ENCODE assay signal across 22 mouse cellular contexts in genomic region chr2:159088196-159088595, GRCm38 (mm10).
"Had no signal": no experiment of that assay in that cellular context is flagged by ENCODE, and none has a peak within 500 bp of the region (broad histone marks: within the 10 kb centered on the region; RNA-seq: fewer than 3 reads in every experiment).

No protein-coding gene starts in this region.

- H3K36me3 ChIP-seq: heart, embryonic 10.5 days; heart, embryonic 12.5 days; hindbrain, embryonic 13.5 days; hindbrain, embryonic 15.5 days; limb, embryonic 13.5 days; limb, embryonic 15.5 days; liver, embryonic 13.5 days; liver, embryonic 15.5 days had no signal

- H3K4me3 ChIP-seq: heart, embryonic 10.5 days; heart, embryonic 12.5 days; hindbrain, embryonic 13.5 days; hindbrain, embryonic 15.5 days; limb, embryonic 13.5 days; limb, embryonic 15.5 days; liver, embryonic 13.5 days; liver, embryonic 15.5 days had no signal

- H3K4me2 ChIP-seq: heart, embryonic 12.5 days; hindbrain, embryonic 13.5 days; hindbrain, embryonic 15.5 days; limb, embryonic 13.5 days; limb, embryonic 15.5 days; liver, embryonic 13.5 days; liver, embryonic 15.5 days had no signal

- H3K4me1 ChIP-seq: heart, embryonic 10.5 days; heart, embryonic 12.5 days; hindbrain, embryonic 13.5 days; hindbrain, embryonic 15.5 days; limb, embryonic 13.5 days; limb, embryonic 15.5 days; liver, embryonic 13.5 days; liver, embryonic 15.5 days had no signal

- H3K27ac ChIP-seq: heart, embryonic 10.5 days; hindbrain, embryonic 13.5 days; hindbrain, embryonic 15.5 days; hindbrain, postnatal 0 days; limb, embryonic 13.5 days; limb, embryonic 15.5 days; liver, embryonic 13.5 days; liver, embryonic 15.5 days had no signal

- H3K27me3 ChIP-seq: heart, embryonic 12.5 days; hindbrain, embryonic 13.5 days; limb, embryonic 13.5 days; limb, embryonic 15.5 days; liver, embryonic 13.5 days; liver, embryonic 15.5 days had no signal

- ATAC-seq: hindbrain, postnatal 0 days; intestine, embryonic 16.5 days; liver, postnatal 0 days had no signal

- H3K9ac ChIP-seq: heart, embryonic 12.5 days; hindbrain, embryonic 13.5 days; hindbrain, embryonic 15.5 days; limb, embryonic 13.5 days; limb, embryonic 15.5 days; liver, embryonic 13.5 days; liver, embryonic 15.5 days; liver, postnatal 0 days had no signal

- DNase-seq: gastrocnemius, postnatal 14 days; gastrocnemius, postnatal 36 days; heart, adult 18-20 months; heart, postnatal 10 days; kidney, adult 18-20 months; kidney, adult 8-10 months; kidney, postnatal 10 days; kidney, postnatal 36 days; layer of hippocampus, adult 9-11 months; layer of hippocampus, postnatal 36 days; left cerebral cortex, postnatal 4 days; liver, embryonic 13.5 days; liver, postnatal 0 days had no signal

- H3K9me3 ChIP-seq: heart, embryonic 10.5 days; heart, embryonic 12.5 days; hindbrain, embryonic 13.5 days; hindbrain, embryonic 15.5 days; limb, embryonic 15.5 days; liver, embryonic 13.5 days; liver, embryonic 15.5 days had no signal
